Mouse (Mus musculus) ES-Bruce4 (cell line): ENCODE results near the gene Dnaaf2. TPM values are rescaled to one million over a fixed set of nuclear protein-coding genes. Genes with fewer than 3 reads are reported as not detected.
"Not testable (repeated sequence)": the region's sequence is repeated elsewhere in the genome, so short reads cannot be mapped to it uniquely, and the experiment has no call there.

Source experiments
- H3K27ac ChIP-seq: 2 replicates; pipeline ENCODE4 v1.5.1; 2012; ENCODE audit warnings: low read length, inconsistent platforms; ENCODE audit not compliant: insufficient read depth
- H3K27me3 ChIP-seq: 2 replicates; pipeline ENCODE4 v1.6.1; 2012; ENCODE audit warnings: mild to moderate bottlenecking, low read length, inconsistent platforms; ENCODE audit not compliant: control insufficient read depth, poor library complexity, insufficient read depth, severe bottlenecking
- H3K36me3 ChIP-seq: 2 replicates; pipeline ENCODE4 v1.6.1; 2012; ENCODE audit warnings: inconsistent platforms, mild to moderate bottlenecking, low read length, moderate library complexity; ENCODE audit not compliant: control insufficient read depth, poor library complexity, insufficient read depth, severe bottlenecking
- H3K4me1 ChIP-seq: one replicate; pipeline ENCODE4 v1.8.1; 2011; ENCODE audit warnings: low read length; ENCODE audit not compliant: control insufficient read depth, insufficient read depth
- H3K4me3 ChIP-seq: 2 replicates; pipeline ENCODE4 v1.5.1; 2011; ENCODE audit warnings: low read depth, mild to moderate bottlenecking, low read length
- H3K9ac ChIP-seq: 2 replicates; pipeline ENCODE4 v1.6.1; 2012; ENCODE audit warnings: low read depth, mild to moderate bottlenecking, inconsistent platforms; ENCODE audit not compliant: poor library complexity, severe bottlenecking
- H3K9me3 ChIP-seq: replicated peaks from 2 replicates; pipeline ENCODE4 v1.6.1; 2012; ENCODE audit warnings: mild to moderate bottlenecking, low read length, inconsistent platforms; ENCODE audit not compliant: control insufficient read depth, poor library complexity, insufficient read depth, severe bottlenecking
- CTCF ChIP-seq: IDR thresholded peaks from one replicate; pipeline ENCODE4 v1.8.1; 2011; ENCODE audit warnings: low read depth, low read length
- EP300 ChIP-seq: IDR thresholded peaks from 2 replicates; pipeline ENCODE4 v1.6.1; 2011; ENCODE audit warnings: low read depth, low read length; ENCODE audit not compliant: insufficient read depth
- POLR2A ChIP-seq: IDR thresholded peaks from one replicate; pipeline ENCODE4 v1.8.1; 2011; ENCODE audit warnings: low read length; ENCODE audit not compliant: insufficient read depth
- polyA plus RNA-seq: library from polyadenylated mRNA; stranded (reverse); fragments of >200 nt; gene quantifications from 2 replicates; pipeline ENCODE4 v1.2.4, GENCODE M21; 2011; ENCODE audit warnings: low read depth; ENCODE audit not compliant: missing spikeins, insufficient read depth, insufficient read length

Gene Dnaaf2
- polyA plus RNA-seq, 1 experiment: 3.7 TPM

GRCm38 (mm10) chr12:69175975-69176374, 22.3 kb downstream of the Dnaaf2 start:
- Histone ChIP-seq H3K4me1 (no peaks in the 10 kb centered on the region), H3K27ac (no peak overlapping the region)

GRCm38 (mm10) chr12:69171307-69171706, 26.9 kb downstream of the Dnaaf2 start:
- H3K27ac ChIP-seq: no peak overlapping the region
- H3K9me3 ChIP-seq: no peaks in the 10 kb centered on the region
- H3K4me1 ChIP-seq: peaks cover 2% of the 10 kb centered on the region
- peaks cover 5% of the 10 kb centered on the region for H3K36me3 ChIP-seq
- no peak for TF ChIP-seq CTCF
- no peak for TF ChIP-seq EP300
- TF ChIP-seq POLR2A: no peak
- H3K4me3 ChIP-seq: no peak overlapping the region
- H3K9ac ChIP-seq: no peak overlapping the region
- no peaks in the 10 kb centered on the region for H3K27me3 ChIP-seq

More at GRCm38 (mm10) chr12:69175975-69176374, 22.3 kb downstream of the Dnaaf2 start:
- no peak overlapping the region for H3K4me3 ChIP-seq
- no peaks in the 10 kb centered on the region for H3K27me3 ChIP-seq
- no peak overlapping the region for H3K9ac ChIP-seq
- TF ChIP-seq POLR2A (no peak), CTCF (no peak), EP300 (no peak)
- H3K36me3 ChIP-seq: peaks cover 7% of the 10 kb centered on the region
- H3K9me3 ChIP-seq: no peaks in the 10 kb centered on the region

GRCm38 (mm10) chr12:69168461-69169106, 29.6 kb downstream of the Dnaaf2 start, which contains the start of gene Lrr1:
TSS of gene Lrr1 (plus strand) at chr12:69168814.
- no peaks in the 10 kb centered on the region for H3K9me3 ChIP-seq
- H3K36me3 ChIP-seq: no peaks in the 10 kb centered on the region
- H3K27ac ChIP-seq: no peak within 1 kb of the TSS
- H3K4me1 ChIP-seq: peaks cover 2% of the 10 kb centered on the region
- peak within 1 kb of the TSS; percentile 86 for H3K4me3 ChIP-seq
- TF ChIP-seq EP300: 0 out of 2 replicates have a peak, but pooled peaks have one; percentile 14
- no peak for TF ChIP-seq CTCF
- peak; percentile 62 for TF ChIP-seq POLR2A
- H3K9ac ChIP-seq: peak within 1 kb of the TSS; percentile 62
- no peaks in the 10 kb centered on the region for H3K27me3 ChIP-seq

GRCm38 (mm10) chr12:69167656-69168460, 30.4 kb downstream of the Dnaaf2 start:
- TF ChIP-seq POLR2A (peak; percentile 44), EP300 (no peak), CTCF (no peak)
- H3K4me3 ChIP-seq: peak overlapping the region; percentile 86
- H3K9ac ChIP-seq: peak overlapping the region; percentile 62
- no peaks in the 10 kb centered on the region for H3K27me3 ChIP-seq
- peaks cover 2% of the 10 kb centered on the region for H3K4me1 ChIP-seq
- no peaks in the 10 kb centered on the region for H3K36me3 ChIP-seq
- no peaks in the 10 kb centered on the region for H3K9me3 ChIP-seq
- H3K27ac ChIP-seq: no peak overlapping the region

GRCm38 (mm10) chr12:69166861-69167581, 31.2 kb downstream of the Dnaaf2 start:
- H3K4me1 ChIP-seq, H3K9me3 ChIP-seq, H3K27ac ChIP-seq, H3K4me3 ChIP-seq, H3K9ac ChIP-seq, H3K36me3 ChIP-seq, H3K27me3 ChIP-seq: not testable (repeated sequence)

- Histone ChIP-seq H3K27ac (no peak overlapping the region), H3K4me3 (no peak overlapping the region), H3K9ac (no peak overlapping the region), H3K27me3 (no peaks in the 10 kb centered on the region), H3K36me3 (no peaks in the 10 kb centered on the region), H3K4me1 (peaks cover 2% of the 10 kb centered on the region), H3K9me3 (no peaks in the 10 kb centered on the region)
- TF ChIP-seq CTCF (no peak), POLR2A (no peak), EP300 (no peak)
These were observed 33.3 kb downstream of the Dnaaf2 start for GRCm38 (mm10) chr12:69164904-69165303.

GRCm38 (mm10) chr12:69163586-69163985, 34.6 kb downstream of the Dnaaf2 start:
- not testable (repeated sequence) for H3K36me3 ChIP-seq, H3K4me3 ChIP-seq, H3K27me3 ChIP-seq, H3K9me3 ChIP-seq, H3K27ac ChIP-seq, H3K9ac ChIP-seq, H3K4me1 ChIP-seq

- not testable (repeated sequence) for H3K4me1 ChIP-seq, H3K27ac ChIP-seq, H3K9me3 ChIP-seq, H3K27me3 ChIP-seq, H3K9ac ChIP-seq, H3K4me3 ChIP-seq
- peaks cover 26% of the 10 kb centered on the region for H3K36me3 ChIP-seq
These were observed 37.6 kb downstream of the Dnaaf2 start for GRCm38 (mm10) chr12:69160677-69161076.
